Mouse (Mus musculus): ENCODE measurements around the gene Il1a.
A peak's percentile ranks its signal among the peaks of the same experiment; 100 is the strongest.

The Il1a gene

GRCm38 (mm10) chr2:129309836-129310235 lies at the start of gene Il1a:
TSS of gene Il1a (minus strand) at chr2:129309972.
- DNase-seq, result no peak

GRCm38 (mm10) chr2:129338138-129338621 lies 28.4 kb upstream of the Il1a start:
- peak; percentile 4 for DNase-seq

- DNase-seq, result no peak
Measured at GRCm38 (mm10) chr2:129333471-129333870, 23.7 kb upstream of the Il1a start.

- DNase-seq, result peak; percentile 28
Measured at GRCm38 (mm10) chr2:129330540-129330939, 20.8 kb upstream of the Il1a start.

- no peak for DNase-seq
Measured at GRCm38 (mm10) chr2:129330024-129330423, 20.3 kb upstream of the Il1a start.

- DNase-seq, result no peak
Measured at GRCm38 (mm10) chr2:129328238-129328637, 18.5 kb upstream of the Il1a start.

GRCm38 (mm10) chr2:129324216-129324615 lies 14.4 kb upstream of the Il1a start:
- no peak for DNase-seq

GRCm38 (mm10) chr2:129322117-129322635 lies 12.4 kb upstream of the Il1a start:
- DNase-seq, result no peak

- DNase-seq, result no peak
Measured at GRCm38 (mm10) chr2:129320033-129320605, 10.3 kb upstream of the Il1a start.

- no peak for DNase-seq
Measured at GRCm38 (mm10) chr2:129315831-129316230, 6.1 kb upstream of the Il1a start.

GRCm38 (mm10) chr2:129314880-129315279 lies 5.1 kb upstream of the Il1a start:
- no peak for DNase-seq

GRCm38 (mm10) chr2:129313934-129314333 lies 4.2 kb upstream of the Il1a start:
- no peak for DNase-seq

GRCm38 (mm10) chr2:129306020-129306419 lies 3.8 kb downstream of the Il1a start:
- DNase-seq, result no peak

GRCm38 (mm10) chr2:129297589-129297982 lies 12.2 kb downstream of the Il1a start:
- no peak for DNase-seq

- peak; percentile 98 for DNase-seq
Measured at GRCm38 (mm10) chr2:129296671-129297588, 12.8 kb downstream of the Il1a start, which contains the start of gene Ckap2l. TSS of gene Ckap2l (minus strand) at chr2:129297212.

- DNase-seq, result no peak
Measured at GRCm38 (mm10) chr2:129296086-129296485, 13.7 kb downstream of the Il1a start.

- no peak for DNase-seq
Measured at GRCm38 (mm10) chr2:129295075-129295474, 14.7 kb downstream of the Il1a start.

- DNase-seq, result no peak
Measured at GRCm38 (mm10) chr2:129273823-129274222, 35.9 kb downstream of the Il1a start.

- no peak for DNase-seq
Measured at GRCm38 (mm10) chr2:129270621-129271020, 39.2 kb downstream of the Il1a start.

- no peak for DNase-seq
Measured at GRCm38 (mm10) chr2:129269986-129270385, 39.8 kb downstream of the Il1a start.

- DNase-seq, result no peak
Measured at GRCm38 (mm10) chr2:129269161-129269643, 40.6 kb downstream of the Il1a start.

GRCm38 (mm10) chr2:129267738-129268137 lies 42.0 kb downstream of the Il1a start:
- no peak for DNase-seq

GRCm38 (mm10) chr2:129265316-129265715 lies 44.5 kb downstream of the Il1a start:
- no peak for DNase-seq

GRCm38 (mm10) chr2:129263073-129263472 lies 46.7 kb downstream of the Il1a start:
- no peak for DNase-seq

All from kidney, adult 9 months (tissue).